Mouse (Mus musculus) MEL (cell line): ENCODE results near the gene Pkdcc. TPM values are rescaled to one million over a fixed set of nuclear protein-coding genes. Genes with fewer than 3 reads are reported as not detected.

Experiments used
- DNase-seq: peaks from one replicate; pipeline ENCODE4 v3.0.0; 2011; ENCODE audit warnings: low read depth, low spot score
- H3K27ac ChIP-seq: 2 replicates; pipeline ENCODE4 v1.5.1; 2012; ENCODE audit warnings: low read depth, mild to moderate bottlenecking, control low read depth, low read length, moderate library complexity; ENCODE audit not compliant: control insufficient read depth
- H3K27me3 ChIP-seq, 2 experiments: fragments of 150-350 bp in 1 of 2; sonication (generic) in 1 of 2; 2 replicates each; pipeline ENCODE4 v1.6.1; 2012; ENCODE audit warnings: low read length in 2 of 2, mild to moderate bottlenecking in 2 of 2, improper control_type of control experiment in 1 of 2, moderate library complexity in 1 of 2; ENCODE audit not compliant: insufficient read depth in 2 of 2, control insufficient read depth in 1 of 2
- H3K36me3 ChIP-seq, 2 experiments: 2 replicates each; pipeline ENCODE4 v1.6.1; 2012 to 2014; ENCODE audit warnings: low read length in 2 of 2, improper control_type of control experiment in 1 of 2, inconsistent platforms in 1 of 2, mild to moderate bottlenecking in 1 of 2; ENCODE audit not compliant: insufficient read depth in 2 of 2, control insufficient read depth in 1 of 2
- H3K4me1 ChIP-seq, 2 experiments: fragments of 150-350 bp in 1 of 2; sonication (generic) in 1 of 2; 2 replicates each; pipeline ENCODE4 v1.6.1; 2012; ENCODE audit warnings: low read length in 2 of 2, improper control_type of control experiment in 1 of 2, mild to moderate bottlenecking in 1 of 2; ENCODE audit not compliant: insufficient read depth in 2 of 2, control insufficient read depth in 1 of 2
- H3K4me3 ChIP-seq, 2 experiments: fragments of 150-350 bp in 1 of 2; sonication (generic) in 1 of 2; 2 replicates each; pipeline ENCODE4 v1.5.1; 2012; ENCODE audit warnings: low read depth in 2 of 2, low read length in 2 of 2, mild to moderate bottlenecking in 2 of 2, moderate library complexity in 2 of 2, control low read depth in 1 of 2, improper control_type of control experiment in 1 of 2; ENCODE audit not compliant: control insufficient read depth in 1 of 2, insufficient read depth in 1 of 2
- H3K79me2 ChIP-seq: 2 replicates; pipeline ENCODE4 v1.6.1; 2012; ENCODE audit warnings: mild to moderate bottlenecking, low read length, moderate library complexity; ENCODE audit not compliant: control insufficient read depth, poor library complexity, insufficient read depth
- H3K9ac ChIP-seq: 2 replicates; pipeline ENCODE4 v1.6.1; 2012; ENCODE audit warnings: low read depth, mild to moderate bottlenecking, control low read depth, low read length, moderate library complexity; ENCODE audit not compliant: control insufficient read depth, poor library complexity, severe bottlenecking
- H3K9me3 ChIP-seq: fragments of 150-350 bp; sonication (generic); replicated peaks from 2 replicates; pipeline ENCODE4 v1.6.1; 2012; ENCODE audit warnings: mild to moderate bottlenecking, low read length, improper control_type of control experiment, moderate library complexity; ENCODE audit not compliant: insufficient read depth
- BHLHE40 ChIP-seq: IDR thresholded peaks from 2 replicates; pipeline ENCODE4 v1.6.1; 2012; ENCODE audit warnings: low read depth, mild to moderate bottlenecking, inconsistent platforms, low read length, improper control_type of control experiment, borderline replicate concordance
- CHD2 ChIP-seq: IDR thresholded peaks from 2 replicates; pipeline ENCODE4 v1.6.1; 2011; ENCODE audit warnings: low read length, improper control_type of control experiment
- CTCF ChIP-seq, 3 experiments: IDR thresholded peaks in 2 of 3; conservative IDR thresholded peaks in 1 of 3; 2 replicates each; pipeline ENCODE4 v1.5.1; 2011 to 2012; ENCODE audit warnings: low read length in 3 of 3, low read depth in 2 of 3, mild to moderate bottlenecking in 2 of 3, improper control_type of control experiment in 1 of 3, inconsistent platforms in 1 of 3, mixed read lengths in 1 of 3, moderate library complexity in 1 of 3; ENCODE audit not compliant: control insufficient read depth in 1 of 3, insufficient read depth in 1 of 3, poor library complexity in 1 of 3, severe bottlenecking in 1 of 3
- EP300 ChIP-seq, 2 experiments: IDR thresholded peaks; 2 replicates each; pipeline ENCODE4 v1.6.1; 2011; ENCODE audit warnings: improper control_type of control experiment in 2 of 2, low read length in 2 of 2, low read depth in 1 of 2, mild to moderate bottlenecking in 1 of 2
- ETS1 ChIP-seq: IDR thresholded peaks from 2 replicates; pipeline ENCODE4 v1.6.1; 2012; ENCODE audit warnings: low read depth, mild to moderate bottlenecking, inconsistent platforms, low read length, improper control_type of control experiment, moderate library complexity
- GABPA ChIP-seq: IDR thresholded peaks from 2 replicates; pipeline ENCODE4 v1.6.1; 2012; ENCODE audit warnings: low read depth, mild to moderate bottlenecking, inconsistent platforms, low read length, improper control_type of control experiment, moderate library complexity
- GATA1 ChIP-seq: IDR thresholded peaks from 2 replicates; pipeline ENCODE4 v1.6.1; 2011; ENCODE audit warnings: low read depth, low read length, improper control_type of control experiment
- JUND ChIP-seq: IDR thresholded peaks from 2 replicates; pipeline ENCODE4 v1.6.1; 2011; ENCODE audit warnings: low read depth, mild to moderate bottlenecking, improper control_type of control experiment, low read length
- KAT2A ChIP-seq: conservative IDR thresholded peaks from 2 replicates; pipeline ENCODE4 v1.6.1; 2012; ENCODE audit warnings: low read depth, low read length, improper control_type of control experiment, inconsistent platforms
- MAFK ChIP-seq: IDR thresholded peaks from 2 replicates; pipeline ENCODE4 v1.6.1; 2011; ENCODE audit warnings: low read depth, mild to moderate bottlenecking, low read length, improper control_type of control experiment, borderline replicate concordance
- MXI1 ChIP-seq: IDR thresholded peaks from 2 replicates; pipeline ENCODE4 v1.6.1; 2011; ENCODE audit warnings: mild to moderate bottlenecking, low read depth, low read length, improper control_type of control experiment
- RAD21 ChIP-seq: IDR thresholded peaks from 2 replicates; pipeline ENCODE4 v1.6.1; 2011; ENCODE audit warnings: mild to moderate bottlenecking, low read depth, low read length, improper control_type of control experiment
- RCOR1 ChIP-seq: IDR thresholded peaks from 2 replicates; pipeline ENCODE4 v1.6.1; 2012; ENCODE audit warnings: low read depth, mild to moderate bottlenecking, inconsistent platforms, low read length, improper control_type of control experiment
- SMC3 ChIP-seq: IDR thresholded peaks from 2 replicates; pipeline ENCODE4 v1.6.1; 2011; ENCODE audit warnings: low read depth, low read length, improper control_type of control experiment
- TAL1 ChIP-seq: IDR thresholded peaks from 2 replicates; pipeline ENCODE4 v1.6.1; 2012; ENCODE audit warnings: mild to moderate bottlenecking, inconsistent platforms, low read length, moderate library complexity, mixed read lengths
- TCF12 ChIP-seq: IDR thresholded peaks from 2 replicates; pipeline ENCODE4 v1.6.1; 2014; ENCODE audit warnings: low read depth, mild to moderate bottlenecking, inconsistent platforms, low read length, improper control_type of control experiment, moderate library complexity
- UBTF ChIP-seq: IDR thresholded peaks from 2 replicates; pipeline ENCODE4 v1.6.1; 2012; ENCODE audit warnings: low read depth, mild to moderate bottlenecking, inconsistent platforms, low read length, improper control_type of control experiment, moderate library complexity, borderline replicate concordance; ENCODE audit not compliant: insufficient read depth
- USF1 ChIP-seq: IDR thresholded peaks from 2 replicates; pipeline ENCODE4 v1.6.1; 2014; ENCODE audit warnings: low read depth, mild to moderate bottlenecking, inconsistent platforms, low read length, improper control_type of control experiment, moderate library complexity
- USF2 ChIP-seq, 2 experiments: IDR thresholded peaks; 2 replicates each; pipeline ENCODE4 v1.6.1; 2011 to 2012; ENCODE audit warnings: improper control_type of control experiment in 2 of 2, low read length in 2 of 2, borderline replicate concordance in 1 of 2, inconsistent platforms in 1 of 2, low read depth in 1 of 2, mild to moderate bottlenecking in 1 of 2; ENCODE audit not compliant: insufficient read depth in 1 of 2
- ZKSCAN1 ChIP-seq: IDR thresholded peaks from 2 replicates; pipeline ENCODE4 v1.6.1; 2012; ENCODE audit warnings: low read depth, mild to moderate bottlenecking, inconsistent platforms, low read length, improper control_type of control experiment, moderate library complexity
- polyA plus RNA-seq, 2 experiments: library from polyadenylated mRNA; stranded (reverse) in 1 of 2; unstranded in 1 of 2; fragments of >175 nt in 1 of 2; fragments of >200 nt in 1 of 2; gene quantifications; 2 replicates each; pipeline versions ENCODE4 v1.2.1 to v1.2.4; 2012; ENCODE audit warnings: low replicate concordance in 2 of 2, low read depth in 1 of 2; ENCODE audit not compliant: insufficient read length in 2 of 2, insufficient read depth in 1 of 2, missing spikeins in 1 of 2
- total RNA-seq: library from RNA; depleted of rRNA; stranded (reverse); fragments of 300-350 nt; gene quantifications from 2 replicates; pipeline ENCODE4 v1.2.3, GENCODE M21; 2012; rRNA removed

Pkdcc gene
- total RNA-seq (not detected in 2 replicates), polyA plus RNA-seq (not detected)

GRCm38 (mm10) chr17:83214674-83215528 lies at the start of gene Pkdcc:
Pkdcc (plus strand) TSS chr17:83215292.
- no peaks in the 10 kb centered on the region for H3K27me3 ChIP-seq
- H3K4me1 ChIP-seq: no peaks in the 10 kb centered on the region
- H3K9me3 ChIP-seq: no peaks in the 10 kb centered on the region
- no peak for DNase-seq
- H3K36me3 ChIP-seq: no peaks in the 10 kb centered on the region
- TF ChIP-seq GABPA (no peak), RCOR1 (no peak)
- H3K79me2 ChIP-seq: no peaks in the 10 kb centered on the region
- H3K4me3 ChIP-seq: no peak within 1 kb of the TSS
- H3K27ac ChIP-seq: no peak within 1 kb of the TSS
- H3K9ac ChIP-seq: no peak within 1 kb of the TSS

- Histone ChIP-seq H3K4me3 (no peak overlapping the region), H3K4me1 (no peaks in the 10 kb centered on the region), H3K9ac (no peak overlapping the region), H3K79me2 (no peaks in the 10 kb centered on the region), H3K9me3 (no peaks in the 10 kb centered on the region), H3K27ac (no peak overlapping the region), H3K27me3 (no peaks in the 10 kb centered on the region; a peak in 1 of 4 replicates), H3K36me3 (no peaks in the 10 kb centered on the region)
- no peak for TF ChIP-seq JUND
- TF ChIP-seq USF1: no peak
- TF ChIP-seq RCOR1: no peak
- TF ChIP-seq ETS1: no peak
- no peak for TF ChIP-seq TAL1
- TF ChIP-seq MAFK: no peak
- no peak for DNase-seq
Observed at GRCm38 (mm10) chr17:83166195-83166594, 48.9 kb upstream of the Pkdcc start.

- no peaks in the 10 kb centered on the region for H3K4me1 ChIP-seq
- no peaks in the 10 kb centered on the region for H3K79me2 ChIP-seq
- peaks cover 0 to 2% of the 10 kb centered on the region in 2 experiments; a peak in 1 of 4 replicates for H3K27me3 ChIP-seq
- no peak overlapping the region for H3K27ac ChIP-seq
- no peak overlapping the region for H3K9ac ChIP-seq
- TF ChIP-seq RCOR1 (no peak), CHD2 (no peak), BHLHE40 (no peak), ZKSCAN1 (no peak), KAT2A (no peak), CTCF (IDR thresholded peaks at IDR 0.05 in 2 of 3, conservative IDR thresholded peaks at IDR 0.05 in 1 of 3; ENCODE audit: control insufficient read depth in 1 of 3, insufficient read depth in 1 of 3, low read depth in 2 of 3, low read length in 3 of 3, poor library complexity in 1 of 3, severe bottlenecking in 1 of 3) (no peak), EP300 (IDR thresholded peaks at IDR 0.05; ENCODE audit: low read depth in 1 of 2, low read length in 2 of 2) (no peak), SMC3 (no peak), TCF12 (no peak), UBTF (no peak), MXI1 (no peak), RAD21 (no peak), USF2 (IDR thresholded peaks at IDR 0.05; ENCODE audit: borderline replicate concordance in 1 of 2, insufficient read depth in 1 of 2, low read depth in 1 of 2, low read length in 2 of 2) (no peak), GATA1 (no peak), JUND (no peak)
- TF ChIP-seq, all 39 proteins: peak for 0
- H3K36me3 ChIP-seq: no peaks in the 10 kb centered on the region
- no peaks in the 10 kb centered on the region for H3K9me3 ChIP-seq
- H3K4me3 ChIP-seq: no peak overlapping the region
- DNase-seq: no peak
Observed at GRCm38 (mm10) chr17:83176146-83176545, 38.9 kb upstream of the Pkdcc start.
